Comparison of ENCODE assay signal across 17 mouse cellular contexts in the genomic region with DNA sequence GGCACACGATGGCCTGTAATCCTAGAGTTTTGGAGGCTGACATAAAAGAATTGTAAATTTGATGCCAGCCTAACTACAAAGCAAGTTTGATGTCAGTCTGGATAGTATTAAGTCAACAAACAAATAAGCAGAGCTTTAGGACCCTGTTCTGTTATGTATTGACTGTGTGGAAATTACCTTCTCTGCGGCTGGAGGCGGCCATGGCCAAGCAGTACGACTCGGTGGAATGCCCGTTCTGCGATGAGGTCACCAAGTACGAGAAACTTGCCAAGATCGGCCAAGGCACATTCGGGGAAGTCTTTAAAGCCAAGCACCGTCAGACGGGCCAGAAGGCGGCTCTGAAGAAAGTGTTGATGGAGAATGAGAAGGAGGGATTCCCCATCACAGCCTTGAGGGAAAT. TPM values are rescaled to one million over a fixed set of nuclear protein-coding genes. Genes with fewer than 3 reads are reported as not detected.
A peak's percentile ranks its signal among the peaks of the same experiment; 100 is the strongest.
DNase-seq lines count a peak whose midpoint lies in the region; TF ChIP-seq lines count a peak whose summit lies in the region.
"Had no signal": no experiment of that assay in that cellular context is flagged by ENCODE, and none has a peak within 500 bp of the region (broad histone marks: within the 10 kb centered on the region; RNA-seq: fewer than 3 reads in every experiment).

No protein-coding gene starts in this region.

- H3K9ac ChIP-seq in CH12.LX (ENCODE audit: insufficient read depth, low read depth): no peak overlapping the region

- no peaks in the 10 kb centered on the region for H3K36me3 ChIP-seq in CH12.LX (replicated peaks in 1 of 2; ENCODE audit: control insufficient read depth in 1 of 2, insufficient read depth in 1 of 2, low read length in 1 of 2)
- H3K36me3 ChIP-seq: G1E had no signal

- no peak for TF ChIP-seq RAD21 in CH12.LX (IDR thresholded peaks at IDR 0.05; ENCODE audit: low read depth, low read length)

- dilution Hi-C loops in CH12.LX (cut with MboI; ENCODE audit: extremely low pct_ligation_motif_present, extremely low pct_unique_long_range_greater_than_20kb, low sequenced_read_pairs): no loop called here

- no peak for TF ChIP-seq POLR2A in CH12.LX (IDR thresholded peaks at IDR 0.05; ENCODE audit: low read depth, low read length)

- in situ Hi-C loops in CH12.LX (cut with MboI; ENCODE audit: low pct_ligation_motif_present, low pct_unique_long_range_greater_than_20kb, low sequenced_read_pairs): no loop called here

- peak; percentile 63 for DNase-seq in heart, adult 11 months
- DNase-seq in heart, adult 8-10 months (ENCODE audit: low spot score): no peak
- DNase-seq in CH12.LX (ENCODE audit: extremely low read depth): no peak
- DNase-seq in cerebellum, adult 9-11 months: no peak
- DNase-seq: adrenal gland, adult 2 months; adrenal gland, adult 8-10 months; adrenal gland, postnatal 10 days; adrenal gland, postnatal 14 days; adrenal gland, postnatal 25 days; adrenal gland, postnatal 36 days; B cell, adult 2 months; cerebellum, adult 11 months; cerebellum, adult 11-12 months; cerebellum, adult 18-20 months; cerebellum, adult 2 months had no signal

- H3K4me2 ChIP-seq in CH12.LX (ENCODE audit: insufficient read depth, low read depth, poor library complexity, severe bottlenecking): no peak overlapping the region

- H3K27ac ChIP-seq in CH12.LX (ENCODE audit: insufficient read depth, low read depth): no peak overlapping the region

- no peaks in the 10 kb centered on the region for H3K27me3 ChIP-seq in CH12.LX (replicated peaks)
- H3K27me3 ChIP-seq: Patski had no signal

- H3K79me2 ChIP-seq in CH12.LX (replicated peaks; ENCODE audit: control insufficient read depth, extremely low read depth, insufficient read depth, poor library complexity, severe bottlenecking): no peaks in the 10 kb centered on the region

- H3K4me3 ChIP-seq in CH12.LX (replicated peaks in 1 of 3; ENCODE audit: low read depth in 2 of 3, low read length in 2 of 3, poor library complexity in 1 of 3): no peak overlapping the region

- TF ChIP-seq CTCF in CH12.LX (conservative IDR thresholded peaks at IDR 0.05 in 1 of 2, IDR thresholded peaks at IDR 0.05 in 1 of 2; ENCODE audit: low read depth in 2 of 2, low read length in 2 of 2): no peak

- no peak for TF ChIP-seq EP300 in CH12.LX (IDR thresholded peaks at IDR 0.05; ENCODE audit: low read length)

- peaks cover 13 to 15% of the 10 kb centered on the region in 2 experiments for H3K4me1 ChIP-seq in CH12.LX (ENCODE audit: control insufficient read depth in 1 of 2, insufficient read depth in 2 of 2)

- no peaks in the 10 kb centered on the region for H3K9me3 ChIP-seq in CH12.LX (replicated peaks; ENCODE audit: low read length)

TF ChIP-seq in CH12.LX, 34 proteins besides CTCF, POLR2A, EP300 and RAD21:
- peak; percentile 71; the same call in 1 of the 2 replicates for TF ChIP-seq IRF4 (IDR thresholded peaks at IDR 0.05; ENCODE audit: low read depth, low read length)
- no peak for TF ChIP-seq JUN (IDR thresholded peaks at IDR 0.05; ENCODE audit: insufficient read depth, low read depth, low read length)

RNA-seq across cellular contexts. Expression of a gene that starts 2.5 kb away (rescaled TPM):
- total RNA-seq in heart, adult 8-10 months (2022): 100 to 1,000 TPM; 327 to 378 (median 333) TPM
- total RNA-seq in CH12.LX (2012; rRNA removed): 0.04 and 0.08 TPM in 2 replicates
- not detected in 2 replicates for total RNA-seq in CH12.LX (2014; rRNA removed)
- polyA plus RNA-seq in CH12.LX (2012; ENCODE audit: insufficient read length, low read depth): 0.43 and 0.50 TPM in 2 replicates
- polyA plus RNA-seq: G1E had no signal

RNA-seq across cellular contexts. Expression of a gene that starts 10.0 kb away (rescaled TPM):
- 10 to 100 TPM; 10.1 to 14.4 (median 12.2) TPM for total RNA-seq in heart, adult 8-10 months (2022)
- total RNA-seq in CH12.LX (2012; rRNA removed) (0.80 and 1.6 TPM in 2 replicates), CH12.LX (2014; rRNA removed) (0.15 TPM in 1 of 2 replicates, not detected in the other)
- 0.14 and 0.20 TPM in 2 replicates for polyA plus RNA-seq in CH12.LX (2012; ENCODE audit: insufficient read length, low read depth)
- polyA plus RNA-seq: G1E had no signal

RNA-seq across cellular contexts. Expression of a gene that starts 12.5 kb away (rescaled TPM):
- 1 to 10 TPM; 1.7 to 2.8 (median 2.0) TPM for total RNA-seq in heart, adult 8-10 months (2022)
- total RNA-seq in CH12.LX (2012; rRNA removed) (4.5 and 6.8 TPM in 2 replicates), CH12.LX (2014; rRNA removed) (4.8 TPM in 2 replicates)
- polyA plus RNA-seq in CH12.LX (2012; ENCODE audit: insufficient read length, low read depth): 6.0 and 10.4 TPM in 2 replicates

RNA-seq across cellular contexts. Expression of a gene that starts 15.8 kb away (rescaled TPM):
- total RNA-seq in heart, adult 8-10 months (2022): 10 to 100 TPM; 21.0 to 27.6 (median 24.5) TPM
- 5.0 and 10.6 TPM in 2 replicates for total RNA-seq in CH12.LX (2012; rRNA removed)
- 1.6 and 1.7 TPM in 2 replicates for total RNA-seq in CH12.LX (2014; rRNA removed)
- polyA plus RNA-seq in CH12.LX (2012; ENCODE audit: insufficient read length, low read depth): 3.1 and 3.4 TPM in 2 replicates

RNA-seq across cellular contexts. Expression of a gene that starts 21.5 kb away (rescaled TPM):
- 10 to 100 TPM in 3 of 4 experiments, 1 to 10 TPM in 1; 9.5 to 11.8 (median 10.9) TPM for total RNA-seq in heart, adult 8-10 months (2022)
- total RNA-seq in CH12.LX (2012; rRNA removed): 8.2 and 9.7 TPM in 2 replicates
- total RNA-seq in CH12.LX (2014; rRNA removed): 3.3 TPM in 2 replicates
- polyA plus RNA-seq in CH12.LX (2012; ENCODE audit: insufficient read length, low read depth): 6.5 and 7.2 TPM in 2 replicates

Comparison
In these comparisons a context has a peak if more than half of its experiments do, and no peak if none do; other contexts are left out.
1. RNA of a gene that starts 2.5 kb away (total RNA-seq): 327 to 378 TPM in heart, adult 8-10 months; 0.04 to 0.08 TPM in CH12.LX; every median in the first group is over 100 times any median in the second.
2. RNA of a gene that starts 10.0 kb away (total RNA-seq): 10.1 to 14.4 TPM in heart, adult 8-10 months; 0.15 to 1.6 TPM in CH12.LX; every median in the first group is over 4 times any median in the second.